Mouse (Mus musculus): Measurements from ENCODE around the gene Ksr1. TPM values are rescaled to one million over a fixed set of nuclear protein-coding genes. Genes with fewer than 3 reads are reported as not detected.

Ksr1 gene
- total and polyA plus RNA-seq, 3 experiments, result 22.5 to 73.1 (median 61.2) TPM

DNA sequence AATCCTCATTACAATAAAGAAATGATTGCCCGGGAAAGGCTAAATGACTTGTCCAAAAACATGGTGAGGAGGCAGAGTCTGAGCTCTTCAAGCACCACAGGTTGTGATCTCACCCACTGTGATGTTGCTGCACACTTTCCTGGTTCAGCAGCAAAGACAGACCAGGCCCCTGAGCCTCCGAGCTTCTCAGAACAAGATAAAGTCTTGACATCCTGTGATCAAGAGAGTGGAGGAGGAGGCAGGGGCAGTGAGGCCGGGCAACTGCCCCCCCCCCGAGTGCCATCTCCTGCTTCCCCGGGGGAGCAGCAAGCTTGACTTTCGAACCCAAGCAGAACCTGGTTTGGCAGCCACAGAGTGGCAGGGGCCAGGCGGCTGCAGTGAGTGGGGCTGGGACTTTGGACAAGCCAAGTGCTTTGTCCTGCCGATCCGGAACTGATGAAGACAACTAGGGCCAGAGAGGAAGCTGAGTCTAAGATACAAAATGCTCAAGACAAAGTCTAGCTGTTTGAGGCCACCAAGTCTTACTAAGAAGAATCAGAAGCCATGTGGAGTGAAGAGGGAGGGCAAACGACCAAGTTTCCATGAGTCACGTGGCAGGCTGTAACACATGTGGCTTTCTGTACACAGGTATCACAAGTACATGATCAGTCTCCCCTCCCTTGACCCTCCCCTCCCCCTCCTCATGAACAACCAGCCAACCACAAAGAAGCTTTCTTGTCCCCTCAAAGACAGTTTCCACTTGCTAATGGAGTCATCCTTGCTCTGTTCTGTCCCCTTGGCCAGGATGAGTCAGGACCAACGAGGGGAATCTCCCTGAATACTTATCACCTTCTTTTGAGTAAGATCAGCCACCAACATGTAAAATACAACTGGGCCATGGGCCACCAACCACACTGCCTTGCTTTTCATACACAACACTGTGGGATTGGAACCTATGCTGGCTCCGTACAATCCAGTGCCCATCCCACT, 16.5 kb downstream of the Ksr1 start:
- dilution Hi-C loops (cut with MboI; ENCODE audit: extremely low pct_ligation_motif_present, extremely low pct_unique_long_range_greater_than_20kb, low sequenced_read_pairs) (no loop called here), in situ Hi-C loops (cut with MboI; ENCODE audit: low pct_ligation_motif_present, low pct_unique_long_range_greater_than_20kb, low sequenced_read_pairs) (no loop called here)
- peaks cover 85% of the 10 kb centered on the region for H3K79me2 ChIP-seq (replicated peaks; ENCODE audit: control insufficient read depth, extremely low read depth, insufficient read depth, poor library complexity, severe bottlenecking)
- peak overlapping the region; percentile 62 for H3K4me2 ChIP-seq (ENCODE audit: insufficient read depth, low read depth, poor library complexity, severe bottlenecking)
- peak overlapping the region; percentile 56 for H3K9ac ChIP-seq (ENCODE audit: insufficient read depth, low read depth)
- peaks cover 10% of the 10 kb centered on the region for H3K9me3 ChIP-seq (replicated peaks; ENCODE audit: low read length)
- peaks cover 60 to 95% of the 10 kb centered on the region in 2 experiments for H3K4me1 ChIP-seq (ENCODE audit: control insufficient read depth in 1 of 2, insufficient read depth in 2 of 2)
- peak; percentile 100 for DNase-seq (ENCODE audit: extremely low read depth)
- H3K36me3 ChIP-seq (replicated peaks in 1 of 2; ENCODE audit: control insufficient read depth in 1 of 2, insufficient read depth in 1 of 2, low read length in 1 of 2), result peaks cover 5 to 48% of the 10 kb centered on the region in 2 experiments
- H3K4me3 ChIP-seq (replicated peaks in 1 of 3; ENCODE audit: low read depth in 2 of 3, low read length in 2 of 3, poor library complexity in 1 of 3), result peak overlapping the region in 2 of 3 experiments; percentile 12 to 20
- no peaks in the 10 kb centered on the region for H3K27me3 ChIP-seq (replicated peaks)
- peak overlapping the region; percentile 99 for H3K27ac ChIP-seq (ENCODE audit: insufficient read depth, low read depth)
- peak; percentile 99 for TF ChIP-seq MXI1 (IDR thresholded peaks at IDR 0.05; ENCODE audit: low read depth, low read length)
- peak; percentile 67 for TF ChIP-seq POLR2A (IDR thresholded peaks at IDR 0.05; ENCODE audit: low read depth, low read length)
- TF ChIP-seq HCFC1 (IDR thresholded peaks at IDR 0.05; ENCODE audit: low read depth, low read length), result peak; percentile 48
- peak; percentile 82 for TF ChIP-seq TBP (conservative IDR thresholded peaks at IDR 0.05; ENCODE audit: low read depth, low read length)
- peak; percentile 34; the same call in 1 of the 2 replicates for TF ChIP-seq ELF1 (IDR thresholded peaks at IDR 0.05; ENCODE audit: low read depth, low read length)
- TF ChIP-seq ZMIZ1 (IDR thresholded peaks at IDR 0.05; ENCODE audit: low read depth, low read length), result peak; percentile 86
- no peak for TF ChIP-seq ZC3H11A (IDR thresholded peaks at IDR 0.05; ENCODE audit: low read depth, low read length)
- TF ChIP-seq PAX5 (IDR thresholded peaks at IDR 0.05; ENCODE audit: low read length), result no peak
- peak; percentile 71; the same call in 1 of the 2 replicates for TF ChIP-seq E2F4 (IDR thresholded peaks at IDR 0.05; ENCODE audit: insufficient replicate concordance, low read depth, low read length)
- peak; percentile 99 for TF ChIP-seq ETS1 (conservative IDR thresholded peaks at IDR 0.05; ENCODE audit: low read depth, low read length)
- TF ChIP-seq CTCF (conservative IDR thresholded peaks at IDR 0.05 in 1 of 2, IDR thresholded peaks at IDR 0.05 in 1 of 2; ENCODE audit: low read depth in 2 of 2, low read length in 2 of 2), result no peak
- peak; percentile 99 for TF ChIP-seq EP300 (IDR thresholded peaks at IDR 0.05; ENCODE audit: low read length)
- no peak; the same call in none of the 2 replicates for TF ChIP-seq RAD21 (IDR thresholded peaks at IDR 0.05; ENCODE audit: low read depth, low read length)
- peak; percentile 100 for TF ChIP-seq MAX (IDR thresholded peaks at IDR 0.05; ENCODE audit: low read length)
- TF ChIP-seq USF2 (conservative IDR thresholded peaks at IDR 0.05; ENCODE audit: low read depth, low read length), result peak; percentile 95
- peak; percentile 90 for TF ChIP-seq MAFK (IDR thresholded peaks at IDR 0.05; ENCODE audit: insufficient replicate concordance, low read length)
- TF ChIP-seq MAZ (IDR thresholded peaks at IDR 0.05; ENCODE audit: low read depth, low read length), result peak; percentile 94
- peak; percentile 97 for TF ChIP-seq MEF2A (IDR thresholded peaks at IDR 0.05; ENCODE audit: borderline replicate concordance, low read depth, low read length)
- peak; percentile 62; the same call in 1 of the 2 replicates for TF ChIP-seq KAT2A (IDR thresholded peaks at IDR 0.05; ENCODE audit: insufficient replicate concordance, low read length)
- TF ChIP-seq NELFE (IDR thresholded peaks at IDR 0.05; ENCODE audit: low read depth, low read length), result no peak; the same call in 1 of the 2 replicates
- TF ChIP-seq NRF1 (IDR thresholded peaks at IDR 0.05; ENCODE audit: low read depth, low read length), result no peak; the same call in none of the 2 replicates
- peak; percentile 98 for TF ChIP-seq RCOR1 (conservative IDR thresholded peaks at IDR 0.05; ENCODE audit: low read depth, low read length)
- TF ChIP-seq POLR2AphosphoS2 (IDR thresholded peaks at IDR 0.05; ENCODE audit: low read depth, low read length), result no peak; the same call in 1 of the 2 replicates
- peak; percentile 92 for TF ChIP-seq USF1 (IDR thresholded peaks at IDR 0.05; ENCODE audit: low read depth, low read length)
- no peak for TF ChIP-seq GABPA (IDR thresholded peaks at IDR 0.05; ENCODE audit: insufficient replicate concordance, low read depth, low read length)
- no peak for TF ChIP-seq UBTF (IDR thresholded peaks at IDR 0.05; ENCODE audit: low read depth, low read length)
- peak; percentile 100 for TF ChIP-seq MYC (IDR thresholded peaks at IDR 0.05; ENCODE audit: low read depth, low read length)
- TF ChIP-seq ZNF384 (IDR thresholded peaks at IDR 0.05; ENCODE audit: low read depth, low read length), result peak; percentile 48; the same call in 1 of the 2 replicates
- peak; percentile 19; the same call in 1 of the 2 replicates for TF ChIP-seq CHD1 (IDR thresholded peaks at IDR 0.05; ENCODE audit: low read depth, low read length)
- TF ChIP-seq TCF12 (IDR thresholded peaks at IDR 0.05; ENCODE audit: low read depth, low read length), result peak; percentile 99
- no peak for TF ChIP-seq ZKSCAN1 (IDR thresholded peaks at IDR 0.05; ENCODE audit: borderline replicate concordance, low read depth, low read length)
- peak; percentile 99 for TF ChIP-seq BHLHE40 (IDR thresholded peaks at IDR 0.05; ENCODE audit: low read depth, low read length)
- peak; percentile 99 for TF ChIP-seq IRF4 (IDR thresholded peaks at IDR 0.05; ENCODE audit: low read depth, low read length)
- TF ChIP-seq SIN3A (IDR thresholded peaks at IDR 0.05; ENCODE audit: low read length), result peak; percentile 96
- peak; percentile 96 for TF ChIP-seq JUN (IDR thresholded peaks at IDR 0.05; ENCODE audit: insufficient read depth, low read depth, low read length)
- peak; percentile 96 for TF ChIP-seq JUND (conservative IDR thresholded peaks at IDR 0.05; ENCODE audit: low read depth, low read length)
- TF ChIP-seq SMC3 (IDR thresholded peaks at IDR 0.05; ENCODE audit: low read depth, low read length), result peak; percentile 14; the same call in 1 of the 2 replicates
